Mouse (Mus musculus) inflammation-experienced regulatory T-cells (primary cell): ENCODE measurements around the gene B230104I21Rik. TPM values are rescaled to one million over a fixed set of nuclear protein-coding genes. Genes with fewer than 3 reads are reported as not detected.

ENCODE experiments used
- polyA plus RNA-seq, 2 experiments: library from polyadenylated mRNA; unstranded; fragments of 100-300 nt; shearing (Covaris generic); gene quantifications; one replicate each; pipeline ENCODE4 v1.2.1; 2017

The B230104I21Rik gene
- polyA plus RNA-seq = not detected

GRCm38 (mm10) chr4:154335761-154336160, at the start of gene B230104I21Rik:
B230104I21Rik (plus strand) TSS chr4:154336127.

GRCm38 (mm10) chr4:154301466-154301881, 34.5 kb upstream of the B230104I21Rik start, which contains the start of gene Arhgef16:
Arhgef16 (minus strand) TSS chr4:154301676.

Other genes with a start within 250 kb of the B230104I21Rik start
- under 1 TPM; 0.36 to 0.37 TPM for gene Trp73, start 195.9 kb upstream of the B230104I21Rik start, polyA plus RNA-seq
- 10 to 100 TPM; 36.6 to 47.4 TPM for gene Wrap73, start 193.8 kb upstream of the B230104I21Rik start, polyA plus RNA-seq
- 100 to 1,000 TPM; 307 to 368 TPM for gene Tprgl, start 175.5 kb upstream of the B230104I21Rik start, polyA plus RNA-seq
- 1 to 10 TPM in 1 of 2 experiments, under 1 TPM in 1; 0.65 to 6.3 TPM for gene Megf6, start 165.4 kb upstream of the B230104I21Rik start, polyA plus RNA-seq
- gene Arhgef16, start 34.5 kb upstream of the B230104I21Rik start, polyA plus RNA-seq = 1 to 10 TPM in 1 of 2 experiments, under 1 TPM in 1; 0.80 to 2.2 TPM